Mouse (Mus musculus) heart, adult 2 months (tissue): ENCODE results near the gene Brsk2. TPM values are rescaled to one million over a fixed set of nuclear protein-coding genes. Genes with fewer than 3 reads are reported as not detected.

ENCODE experiments used
- DNase-seq, 2 experiments: peaks; one replicate each; pipeline ENCODE4 v3.0.0; 2021
- H3K27ac ChIP-seq: fragments of 200-600 bp; 2 replicates; pipeline ENCODE4 v1.8.1; 2022
- H3K27me3 ChIP-seq: fragments of 200-500 bp; 2 replicates; pipeline ENCODE4 v1.6.1; 2012; ENCODE audit warnings: mild to moderate bottlenecking, low read length, inconsistent platforms, mixed read lengths; ENCODE audit not compliant: control insufficient read depth, insufficient read depth
- H3K36me3 ChIP-seq: fragments of 200-500 bp; 2 replicates; pipeline ENCODE4 v1.6.1; 2012; ENCODE audit warnings: low read length, inconsistent platforms; ENCODE audit not compliant: control insufficient read depth, insufficient read depth
- H3K4me1 ChIP-seq: fragments of 200-500 bp; 2 replicates; pipeline ENCODE4 v1.6.1; 2011; ENCODE audit warnings: low read length; ENCODE audit not compliant: control insufficient read depth, insufficient read depth
- H3K4me3 ChIP-seq: fragments of 200-600 bp; 2 replicates; pipeline ENCODE4 v1.8.1; 2022
- H3K79me2 ChIP-seq: fragments of 200-500 bp; replicated peaks from 2 replicates; pipeline ENCODE4 v1.6.1; 2012; ENCODE audit warnings: mild to moderate bottlenecking, inconsistent platforms, low read length, moderate library complexity, mixed read lengths; ENCODE audit not compliant: control insufficient read depth, insufficient read depth
- H3K9ac ChIP-seq: fragments of 200-500 bp; 2 replicates; pipeline ENCODE4 v1.6.1; 2012; ENCODE audit warnings: low read depth, mild to moderate bottlenecking, control low read depth, inconsistent platforms, low read length, mixed read lengths
- CTCF ChIP-seq: fragments of 200-600 bp; IDR thresholded peaks from 2 replicates; pipeline ENCODE4 v1.8.1; 2022; ENCODE audit warnings: antibody characterized with exemption, mild to moderate bottlenecking, moderate library complexity
- EP300 ChIP-seq: fragments of 200-500 bp; IDR thresholded peaks from 2 replicates; pipeline ENCODE4 v1.6.1; 2011; ENCODE audit warnings: low read depth, low read length, control low read depth; ENCODE audit not compliant: insufficient read depth
- POLR2A ChIP-seq: fragments of 200-500 bp; IDR thresholded peaks from 2 replicates; pipeline ENCODE4 v1.6.1; 2011; ENCODE audit warnings: mild to moderate bottlenecking, low read depth, low read length, control low read depth; ENCODE audit not compliant: insufficient read depth
- WGBS: fragments of 180-500 bp; shearing (Covaris S2); methylation state at CpG from one replicate; pipeline ENCODE4 v1.1.7; 2018; 5-methylcytosine and 5-hydroxymethylcytosine counted together
- intact Hi-C: fragments of 180-260 bp; cut with DNase I; formaldehyde crosslinking; loops from one replicate; pipeline ENCODE4 v1.15.1; 2025
- long read RNA-seq: library from polyadenylated mRNA; stranded (forward); transcript quantifications from one replicate; pipeline ENCODE4 v2.0.0, GENCODE M21; 2021
- polyA plus RNA-seq: library from polyadenylated mRNA; depleted of rRNA; stranded (reverse); fragments of >200 nt; gene quantifications from 2 replicates; pipeline ENCODE4 v1.2.3, GENCODE M21; 2012; rRNA removed
- total RNA-seq, 2 experiments: library from RNA; stranded (reverse); gene quantifications; 2 replicates each; pipeline ENCODE4 v1.2.3; 2021

The Brsk2 gene
- total RNA-seq (under 1 TPM; 0.07 to 0.18 TPM), polyA plus RNA-seq (0.20 and 0.23 TPM in 2 replicates)
- long read RNA-seq: 0 reads

DNA sequence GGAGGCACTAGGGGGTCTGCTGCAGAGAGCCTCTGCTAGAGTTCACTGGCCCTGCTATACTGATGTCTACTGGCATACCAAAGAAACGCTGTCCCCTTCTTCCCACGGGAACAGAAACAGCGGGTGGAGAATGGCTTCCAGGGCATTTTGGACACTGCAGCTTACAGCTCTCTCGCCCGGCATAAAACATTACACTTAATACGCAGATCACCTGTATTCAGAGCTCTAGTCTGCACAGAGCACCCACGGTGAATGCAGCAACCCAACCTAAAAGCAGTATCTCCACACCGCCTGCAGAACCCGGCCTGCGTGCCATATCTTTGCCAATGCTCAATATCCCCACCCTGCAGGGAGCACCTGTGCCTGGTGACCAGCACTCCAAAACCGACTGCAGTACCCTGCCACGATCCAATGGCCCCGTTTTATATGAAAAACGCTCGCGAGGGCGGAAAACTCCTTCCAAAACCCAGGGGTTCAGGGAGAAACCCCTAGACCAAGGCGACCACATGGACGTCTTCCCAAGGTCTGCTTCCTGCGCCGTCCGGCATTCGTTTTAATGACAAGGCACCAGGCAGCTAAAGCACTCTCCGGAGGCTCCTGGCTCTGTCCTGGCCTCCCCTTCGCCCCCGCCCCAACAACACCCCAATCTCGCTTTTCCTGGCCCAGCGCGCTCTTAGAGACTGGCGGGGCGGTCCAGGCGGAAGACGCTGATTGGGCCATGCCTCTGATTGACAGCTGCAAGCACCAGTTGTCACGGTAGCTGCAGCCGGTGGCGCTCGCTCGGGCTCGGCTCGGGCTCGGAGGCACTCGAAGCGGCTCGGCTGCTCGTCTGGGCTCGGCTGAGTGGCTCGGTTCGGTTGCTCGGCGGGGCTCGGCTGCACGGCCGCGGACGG, at the start of gene Brsk2:
Gene Brsk2, plus strand, starts transcription at position 846 of the 893 bp plus-strand sequence.
- peaks cover 19% of the 10 kb centered on the region for H3K27me3 ChIP-seq

DNA sequence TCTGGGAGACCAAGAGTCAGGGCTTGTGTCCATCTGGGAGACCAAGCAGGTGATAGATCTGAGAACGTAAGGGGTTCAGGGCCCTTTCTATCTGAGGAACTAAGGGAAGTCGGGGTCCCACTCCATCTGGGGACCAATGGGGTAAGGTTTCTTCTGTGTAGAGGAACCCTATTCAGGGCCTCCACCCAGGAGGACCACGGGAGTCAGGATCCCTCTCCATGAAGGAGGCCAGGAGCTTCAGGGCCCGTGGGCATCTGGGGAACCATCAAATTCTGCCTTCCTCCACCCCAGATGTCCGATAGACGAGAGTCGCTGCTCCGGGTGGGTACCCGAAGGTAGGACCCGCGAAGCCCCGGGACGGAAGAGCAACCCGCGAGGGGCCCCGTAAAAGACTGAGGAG, 47.7 kb upstream of the Brsk2 start:
- peak overlapping the region; percentile 85 for H3K9ac ChIP-seq
- intact Hi-C loops: loop anchor here (5.0 kb wide), 1 partner anchor 340 kb away; the partner anchor contains the start of gene Ap2a2
- peaks cover 9% of the 10 kb centered on the region for H3K36me3 ChIP-seq
- peaks cover 18% of the 10 kb centered on the region for H3K4me1 ChIP-seq
- peak overlapping the region; percentile 100 for H3K4me3 ChIP-seq
- H3K79me2 ChIP-seq: peaks cover 7% of the 10 kb centered on the region; the same call in 1 of the 2 replicates
- TF ChIP-seq POLR2A: no peak
- no peak for TF ChIP-seq EP300
- no peak for TF ChIP-seq CTCF
- no peaks in the 10 kb centered on the region; the same call in 1 of the 2 replicates for H3K27me3 ChIP-seq
- under 1% methylated on average over 16 of the region's 16 CpGs for WGBS
- no peak for DNase-seq
- peak overlapping the region; percentile 93 for H3K27ac ChIP-seq

More for the DNA sequence above, at the start of gene Brsk2:
- DNase-seq: peak; percentile 96
- Histone ChIP-seq H3K4me1 (no peaks in the 10 kb centered on the region), H3K9ac (peak within 1 kb of the TSS; percentile 46), H3K4me3 (peak within 1 kb of the TSS; percentile 49), H3K79me2 (no peaks in the 10 kb centered on the region), H3K36me3 (no peaks in the 10 kb centered on the region), H3K27ac (no peak within 1 kb of the TSS)
- TF ChIP-seq POLR2A (no peak), CTCF (no peak), EP300 (no peak)
- intact Hi-C loops: loop anchor here (5.0 kb wide), 1 partner anchor 148 kb away; the partner anchor contains the start of gene Dusp8
- WGBS: 4% methylated on average over 55 of the region's 55 CpGs

DNA sequence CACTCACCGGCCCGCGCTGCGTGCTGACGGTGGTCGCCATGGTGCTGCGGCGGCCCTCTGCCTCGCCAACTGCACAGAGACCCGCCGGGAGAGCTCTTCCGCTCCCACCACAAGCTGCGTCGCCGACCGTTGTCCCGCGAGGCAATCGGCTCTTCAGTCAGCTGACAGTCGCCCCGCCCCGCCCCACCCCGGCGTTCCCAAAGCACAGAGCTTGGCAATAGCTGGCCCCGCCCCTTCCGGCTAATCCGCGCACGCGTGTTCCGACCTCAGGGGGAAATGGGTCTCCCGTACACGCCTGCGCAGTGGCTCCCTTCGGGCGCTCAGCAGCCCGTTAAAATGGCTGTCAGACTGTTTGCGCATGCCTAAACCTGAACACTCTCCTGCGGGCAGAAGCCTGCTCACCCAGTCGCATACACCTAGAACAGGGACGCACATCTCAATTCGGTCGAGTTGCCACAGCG, 47.3 kb upstream of the Brsk2 start:
- DNase-seq: peak; percentile 100
- H3K9ac ChIP-seq: peak overlapping the region; percentile 85
- peak overlapping the region; percentile 100 for H3K4me3 ChIP-seq
- peak overlapping the region; percentile 93 for H3K27ac ChIP-seq
- WGBS: under 1% methylated on average over 44 of the region's 44 CpGs
- H3K27me3 ChIP-seq: no peaks in the 10 kb centered on the region; the same call in 1 of the 2 replicates
- H3K36me3 ChIP-seq: peaks cover 9% of the 10 kb centered on the region
- intact Hi-C loops: loop anchor here (5.0 kb wide), 1 partner anchor 340 kb away; the partner anchor contains the start of gene Ap2a2
- H3K4me1 ChIP-seq: peaks cover 15% of the 10 kb centered on the region
- peaks cover 7% of the 10 kb centered on the region; the same call in 1 of the 2 replicates for H3K79me2 ChIP-seq
- peak; percentile 82 for TF ChIP-seq POLR2A
- TF ChIP-seq CTCF: no peak

DNA sequence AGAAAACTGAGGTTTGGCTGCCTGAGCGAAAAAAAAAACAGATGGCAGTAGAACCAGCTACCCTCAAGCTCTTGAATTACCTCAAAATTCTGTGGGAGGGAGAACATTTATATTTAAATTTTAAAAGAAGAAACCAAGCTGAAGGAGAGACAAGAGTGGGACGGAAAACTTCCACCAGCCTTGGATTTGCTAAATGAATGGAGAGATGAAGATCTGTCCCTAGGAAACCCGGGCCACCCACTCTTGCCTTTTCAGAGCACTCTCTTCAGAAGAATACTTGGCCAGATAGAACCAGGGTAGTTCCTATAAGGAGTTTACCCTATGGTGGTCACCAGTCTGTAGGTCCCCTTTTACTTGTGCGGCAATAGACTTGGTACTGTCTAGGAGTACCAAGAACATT, 46.8 kb upstream of the Brsk2 start:
- peak overlapping the region; percentile 70 for H3K9ac ChIP-seq
- H3K79me2 ChIP-seq: peaks cover 5% of the 10 kb centered on the region; the same call in 1 of the 2 replicates
- WGBS: 66% methylated on average over 4 of the region's 4 CpGs
- no peak for TF ChIP-seq EP300
- TF ChIP-seq POLR2A: no peak
- no peak for TF ChIP-seq CTCF
- H3K27ac ChIP-seq: peak overlapping the region; percentile 65
- H3K4me1 ChIP-seq: peaks cover 15% of the 10 kb centered on the region
- H3K4me3 ChIP-seq: peak overlapping the region; percentile 100
- peaks cover 9% of the 10 kb centered on the region for H3K36me3 ChIP-seq
- intact Hi-C loops: loop anchor here (5.0 kb wide), 1 partner anchor 340 kb away; the partner anchor contains the start of gene Ap2a2
- no peak for DNase-seq
- H3K27me3 ChIP-seq: no peaks in the 10 kb centered on the region; the same call in 1 of the 2 replicates

DNA sequence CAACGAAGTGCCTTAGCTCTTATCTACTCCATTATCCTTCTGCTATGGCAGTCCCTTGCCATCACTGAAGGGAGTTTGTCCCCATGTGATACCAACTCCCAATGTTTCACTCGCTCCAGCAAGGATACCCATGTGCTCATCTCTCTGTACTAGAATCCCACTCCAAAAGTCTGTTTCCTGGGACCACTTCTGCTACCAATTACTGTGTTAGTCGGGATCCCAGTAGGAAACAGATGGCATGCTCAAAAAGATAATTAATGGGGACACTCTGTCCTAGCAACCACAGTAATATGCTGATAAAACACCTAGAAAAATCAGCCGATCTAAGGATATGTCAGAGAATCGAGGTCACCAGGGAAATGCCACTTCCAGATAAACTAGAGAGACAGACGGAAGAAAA, 41.0 kb upstream of the Brsk2 start:
- TF ChIP-seq EP300 (no peak), CTCF (no peak), POLR2A (no peak)
- WGBS: 63% methylated on average over 6 of the region's 6 CpGs
- peaks cover 3% of the 10 kb centered on the region; the same call in 1 of the 2 replicates for H3K27me3 ChIP-seq
- no peak overlapping the region for H3K9ac ChIP-seq
- intact Hi-C loops: no loop called here
- no peaks in the 10 kb centered on the region for H3K4me1 ChIP-seq
- no peak for DNase-seq
- no peak overlapping the region for H3K27ac ChIP-seq
- H3K79me2 ChIP-seq: no peaks in the 10 kb centered on the region
- H3K36me3 ChIP-seq: no peaks in the 10 kb centered on the region
- no peak overlapping the region for H3K4me3 ChIP-seq

DNA sequence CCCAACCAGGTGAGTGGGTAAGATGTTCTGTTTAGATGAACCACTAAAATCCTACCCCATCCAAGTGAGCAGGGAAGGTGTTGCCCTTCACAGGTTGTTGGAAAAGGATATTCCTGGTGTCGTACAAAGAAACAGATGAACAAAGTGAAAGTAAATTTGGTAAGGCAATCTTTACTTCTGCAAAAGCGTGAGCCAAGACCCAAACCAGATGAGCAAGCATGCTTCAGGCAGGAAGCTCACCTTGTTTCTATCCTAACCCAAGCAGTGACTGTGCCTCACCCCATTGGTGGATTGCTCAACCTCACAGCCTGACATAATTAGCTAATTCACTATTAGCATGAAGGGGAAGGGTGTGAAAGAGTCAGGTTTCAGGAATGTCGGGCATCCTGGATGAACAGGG, 38.2 kb upstream of the Brsk2 start:
- DNase-seq: no peak
- no peaks in the 10 kb centered on the region for H3K79me2 ChIP-seq
- H3K4me1 ChIP-seq: no peaks in the 10 kb centered on the region
- intact Hi-C loops: no loop called here
- H3K9ac ChIP-seq: no peak overlapping the region
- H3K27ac ChIP-seq: no peak overlapping the region
- 61% methylated on average over 3 of the region's 3 CpGs for WGBS
- TF ChIP-seq POLR2A: no peak
- no peak for TF ChIP-seq CTCF
- TF ChIP-seq EP300: no peak
- peaks cover 3% of the 10 kb centered on the region; the same call in 1 of the 2 replicates for H3K27me3 ChIP-seq
- no peak overlapping the region for H3K4me3 ChIP-seq
- H3K36me3 ChIP-seq: no peaks in the 10 kb centered on the region
